Mouse (Mus musculus) testis, adult 2 months (tissue): ENCODE data around the gene Homer2.

Experiments
- CTCF ChIP-seq: fragments of 200-500 bp; IDR thresholded peaks from 2 replicates; pipeline ENCODE4 v1.5.1; 2012; ENCODE audit warnings: low read depth, mild to moderate bottlenecking, inconsistent platforms, low read length, moderate library complexity; ENCODE audit not compliant: control insufficient read depth, insufficient read depth, insufficient replicate concordance
- POLR2A ChIP-seq: fragments of 200-500 bp; IDR thresholded peaks from 2 replicates; pipeline ENCODE4 v1.6.1; 2012; ENCODE audit warnings: low read depth, mild to moderate bottlenecking, inconsistent platforms, low read length, moderate library complexity; ENCODE audit not compliant: control insufficient read depth

- no peak for TF ChIP-seq POLR2A
- no peak for TF ChIP-seq CTCF
Observed at GRCm38 (mm10) chr7:81566892-81567291, 140.4 kb downstream of the Homer2 start, which contains the start of gene Fsd2.
